Mouse (Mus musculus) WW6 (cell line): ENCODE data around the gene Slc35d1.
"Not testable (repeated sequence)": the region's sequence is repeated elsewhere in the genome, so short reads cannot be mapped to it uniquely, and the experiment has no call there.

Experiments used
- DNase-seq: peaks from one replicate; pipeline ENCODE4 v3.0.0-alpha.2; 2013; ENCODE audit warnings: low read depth, low spot score

Slc35d1 gene

DNA sequence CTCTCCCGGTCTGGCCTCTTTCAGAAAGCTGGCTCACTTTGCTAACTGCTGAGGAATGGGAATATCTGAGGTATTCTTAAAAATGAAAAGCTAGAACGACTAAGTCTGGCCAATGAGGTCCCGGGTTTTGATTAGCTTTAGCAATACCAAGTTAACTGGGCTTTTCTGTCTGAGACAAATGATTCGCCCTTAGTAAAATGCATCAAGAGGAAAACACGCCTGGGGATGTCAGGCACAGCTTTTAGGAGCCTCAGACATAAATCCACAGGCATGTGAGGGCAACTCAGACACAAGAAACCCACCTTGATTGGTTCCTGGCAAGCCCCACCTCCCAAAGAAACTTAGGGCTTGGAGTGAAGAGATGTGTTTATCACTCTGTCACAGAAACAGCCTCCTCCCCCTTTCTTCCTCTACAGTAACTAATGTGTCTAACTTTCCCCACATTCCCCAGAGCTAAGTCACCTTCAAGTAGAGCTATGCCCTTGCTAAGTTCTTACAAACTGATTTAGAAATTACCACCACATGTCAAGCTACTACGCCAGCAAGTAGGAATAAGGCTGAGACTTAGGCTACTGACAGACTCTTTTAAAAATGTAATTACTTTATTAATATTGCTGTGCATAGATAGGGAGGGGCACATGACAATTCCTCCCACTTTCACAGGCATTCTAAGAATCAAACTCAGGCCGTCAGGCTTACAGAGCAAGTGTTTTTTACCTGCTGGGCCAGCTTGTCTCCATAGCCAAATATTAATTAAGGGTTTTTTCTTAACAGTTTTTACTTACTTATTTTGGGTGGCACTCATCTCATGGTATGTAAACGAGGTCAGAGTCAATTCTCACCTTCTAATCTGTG lies 26.0 kb downstream of the Slc35d1 start:
- no peak for DNase-seq

DNA sequence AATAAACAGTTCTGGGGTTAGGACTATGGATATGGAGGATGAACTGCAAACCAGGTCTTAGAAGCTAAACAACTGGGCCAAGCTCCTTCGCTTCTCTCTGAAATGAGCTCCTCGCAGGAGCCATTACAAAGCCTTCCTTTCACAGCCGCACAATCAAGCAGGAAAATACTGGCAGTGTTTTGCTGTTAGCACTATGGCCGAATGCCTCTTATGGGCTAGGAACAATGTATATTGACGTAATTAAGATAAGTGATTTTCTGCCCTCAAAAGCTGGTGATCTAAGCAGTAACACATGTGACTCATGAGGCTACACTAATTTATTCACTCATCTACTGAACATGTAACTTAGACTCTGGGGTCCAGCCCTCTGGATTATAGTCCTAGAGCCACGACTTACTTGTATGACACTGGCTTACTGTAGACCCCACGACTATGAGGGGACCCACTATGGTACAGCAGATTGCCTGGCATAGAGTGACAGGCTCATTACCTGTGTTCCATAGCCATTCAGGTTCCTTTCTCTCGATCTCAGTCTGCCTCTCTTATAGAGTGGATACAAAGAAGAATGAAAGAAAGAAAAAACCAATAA lies 34.6 kb downstream of the Slc35d1 start:
- no peak for DNase-seq

DNA sequence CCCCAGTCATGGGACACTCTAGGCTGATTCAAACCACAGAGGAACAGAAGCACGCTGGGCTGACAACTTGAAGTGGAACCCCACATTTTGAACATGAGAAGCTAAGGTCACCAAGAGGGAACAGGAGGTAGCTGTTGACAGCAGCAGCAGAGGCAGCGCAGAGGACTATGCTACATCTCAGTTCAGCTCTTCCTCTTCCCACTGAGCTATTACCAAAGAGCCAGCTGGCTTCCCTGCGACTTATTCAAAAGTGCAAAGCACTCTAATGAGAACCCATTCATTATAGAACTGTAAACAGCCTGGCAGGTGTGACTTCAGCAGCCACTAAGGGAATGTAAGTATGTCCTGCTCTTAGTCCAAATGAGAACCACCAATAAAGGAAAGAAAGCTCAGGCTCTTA lies 35.4 kb downstream of the Slc35d1 start:
- DNase-seq = no peak

DNA sequence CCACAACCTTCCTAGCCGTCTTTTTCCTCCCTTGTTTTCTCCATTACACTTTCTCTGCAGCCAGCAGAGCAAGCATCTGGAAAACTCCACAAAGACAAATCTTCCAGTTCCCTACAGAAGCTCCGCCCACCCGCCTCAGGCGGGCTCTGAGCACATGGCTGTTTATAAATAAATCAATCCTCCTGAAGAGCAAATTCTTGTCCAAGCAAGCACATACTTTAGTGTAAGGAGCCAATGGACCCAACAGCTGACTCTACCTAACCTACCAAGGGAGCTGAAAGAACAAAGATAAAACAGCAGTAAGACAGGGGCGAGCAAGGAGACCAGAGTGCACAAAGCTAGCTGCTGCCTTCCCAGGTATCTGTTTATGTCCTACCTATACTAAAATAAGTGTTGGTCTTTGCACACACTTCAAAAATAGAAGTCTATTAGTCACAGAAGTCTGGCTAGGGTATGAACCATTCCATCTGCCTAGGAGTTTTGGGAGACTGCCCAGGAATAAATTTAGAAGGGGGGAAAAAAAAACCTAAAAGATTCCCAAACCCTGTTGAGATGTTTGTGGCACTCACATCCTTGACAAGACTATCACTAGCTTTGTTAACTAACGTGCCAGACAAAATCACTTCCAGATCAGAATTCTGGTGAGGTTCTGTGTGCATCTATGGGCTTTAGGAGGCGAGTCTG lies 36.2 kb downstream of the Slc35d1 start:
- DNase-seq = no peak

DNA sequence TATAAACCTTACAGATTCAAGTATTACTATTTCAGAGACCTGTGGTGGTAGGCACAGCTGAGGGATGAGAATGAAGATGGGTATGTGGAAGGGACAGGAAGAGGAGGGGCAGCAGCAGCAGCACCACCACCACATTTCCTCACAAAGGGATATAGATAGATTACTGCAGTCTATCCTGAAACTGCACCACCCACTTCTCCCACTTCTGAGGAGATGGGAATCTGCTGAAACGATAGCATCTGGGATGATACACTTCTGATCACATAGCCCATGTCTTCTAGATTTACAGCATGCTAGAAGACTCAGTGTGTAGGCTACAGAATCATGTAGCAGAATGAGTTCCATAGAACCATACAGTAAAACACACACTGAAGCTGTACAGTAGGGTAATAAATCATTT lies 37.3 kb downstream of the Slc35d1 start:
- no peak for DNase-seq

DNA sequence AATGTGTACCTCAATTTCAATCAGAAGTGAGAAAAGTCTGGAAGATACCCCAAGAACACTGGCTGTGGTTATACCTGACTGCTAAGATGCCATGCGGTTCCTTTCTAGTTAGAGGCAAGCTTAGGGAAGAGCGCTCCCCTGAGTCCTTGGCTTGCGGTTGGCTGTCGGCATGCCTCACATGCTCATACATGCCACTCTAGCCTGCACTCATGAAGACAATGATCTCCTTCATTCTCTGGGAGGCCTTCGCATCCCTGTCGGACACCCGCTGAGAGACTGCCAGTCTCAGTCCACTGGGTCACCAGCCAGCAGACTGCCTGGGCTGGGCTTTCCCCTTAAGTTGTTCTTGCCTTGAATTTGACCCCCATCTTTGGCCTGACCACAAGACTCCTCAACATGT lies 41.0 kb downstream of the Slc35d1 start:
- DNase-seq = no peak

DNA sequence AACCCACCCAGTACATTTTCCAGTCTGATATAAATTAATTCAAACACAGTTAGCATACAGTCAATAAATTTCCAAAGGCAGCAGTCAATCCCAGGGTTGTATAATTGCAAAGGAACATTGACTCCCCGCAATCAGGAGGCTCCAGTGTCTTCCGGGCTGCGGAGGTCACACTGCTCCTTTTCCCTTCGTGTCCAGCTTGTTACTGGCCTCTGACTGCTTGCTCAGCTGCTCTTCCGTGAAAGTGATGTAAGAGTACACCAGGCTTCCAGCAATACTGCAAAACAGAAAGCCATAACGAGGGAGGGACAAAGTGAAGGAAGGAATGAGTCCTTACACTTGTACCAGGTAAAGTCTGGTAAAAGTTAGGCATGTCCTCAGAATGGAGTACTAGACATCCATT lies 41.5 kb downstream of the Slc35d1 start:
- DNase-seq = no peak

DNA sequence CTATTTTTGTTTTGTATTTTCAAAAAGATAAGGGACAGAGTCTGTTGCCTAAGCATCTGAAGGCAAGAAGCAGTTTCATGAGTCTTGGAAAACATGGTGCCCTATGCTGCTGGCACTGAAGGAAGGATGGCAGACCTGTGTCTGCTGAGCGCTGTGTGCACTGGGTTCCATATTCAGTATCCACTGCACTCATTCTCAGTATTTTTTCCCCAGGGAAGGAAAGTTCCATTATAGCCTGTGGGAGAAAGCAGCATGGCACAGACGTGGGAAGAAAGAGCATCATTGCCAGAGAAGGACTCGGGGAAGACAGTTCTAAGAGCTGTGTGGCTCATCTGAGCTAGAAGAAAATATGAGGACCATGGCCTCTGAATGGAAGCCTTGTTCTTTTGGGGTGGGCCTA lies 43.7 kb downstream of the Slc35d1 start:
- no peak for DNase-seq

DNA sequence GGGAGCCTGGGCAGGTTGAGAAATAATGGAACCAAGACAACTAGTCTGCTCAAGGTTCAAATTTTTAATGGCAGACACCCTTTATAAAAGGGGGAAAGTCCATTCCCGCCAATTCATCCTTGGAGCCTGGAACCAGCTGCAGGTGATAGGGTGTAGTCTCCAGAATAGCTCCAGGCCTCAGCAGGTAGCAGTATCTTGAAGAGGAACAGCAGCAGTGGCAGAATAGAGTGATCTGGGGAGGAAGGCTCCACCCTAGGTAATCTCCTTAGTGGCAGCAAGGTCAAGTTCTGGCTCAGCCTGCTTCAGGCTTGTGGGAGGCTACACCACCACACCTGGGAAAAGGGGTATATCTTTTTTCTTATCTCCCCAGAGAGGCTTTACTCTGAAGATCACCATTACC lies 48.8 kb downstream of the Slc35d1 start:
- DNase-seq = not testable (repeated sequence)

DNA sequence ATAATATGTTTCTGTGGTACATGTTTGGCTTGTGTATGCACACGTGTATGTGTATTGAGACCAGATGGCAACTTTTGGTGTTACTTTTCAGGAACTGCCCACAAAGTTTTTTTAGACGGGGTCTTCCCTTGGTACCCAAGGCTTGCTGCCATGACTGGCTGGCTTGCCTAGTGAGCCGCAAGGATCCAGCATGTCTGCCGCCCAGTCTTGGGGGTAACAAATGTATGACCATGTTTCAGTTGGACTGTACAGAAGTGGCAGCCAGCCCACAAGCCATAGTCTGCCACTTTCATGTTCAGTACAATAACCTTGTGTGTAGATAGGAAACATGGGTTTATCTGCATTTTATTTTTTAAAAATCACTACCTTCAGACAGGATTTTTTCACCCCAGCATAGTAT lies 56.2 kb downstream of the Slc35d1 start:
- DNase-seq = no peak

DNA sequence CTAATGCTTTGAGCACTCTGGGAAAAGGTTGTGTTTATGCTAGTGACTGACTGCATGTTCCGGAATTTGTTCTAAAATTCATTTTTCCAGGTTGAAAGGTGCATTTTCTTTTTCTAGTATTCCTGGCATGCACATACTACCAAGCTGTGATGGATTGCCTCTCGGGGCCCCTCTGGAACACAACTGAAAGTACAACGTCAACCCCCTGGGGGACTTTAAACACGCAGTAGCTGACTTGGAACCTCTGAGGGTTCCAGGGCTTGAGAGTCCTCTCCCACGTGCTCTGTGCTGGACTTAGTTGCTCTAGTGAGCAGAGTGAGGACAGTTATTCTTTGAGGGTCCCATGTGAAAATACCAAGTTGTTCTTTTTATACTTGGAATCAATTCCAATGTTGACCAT lies 63.0 kb downstream of the Slc35d1 start:
- DNase-seq = no peak

DNA sequence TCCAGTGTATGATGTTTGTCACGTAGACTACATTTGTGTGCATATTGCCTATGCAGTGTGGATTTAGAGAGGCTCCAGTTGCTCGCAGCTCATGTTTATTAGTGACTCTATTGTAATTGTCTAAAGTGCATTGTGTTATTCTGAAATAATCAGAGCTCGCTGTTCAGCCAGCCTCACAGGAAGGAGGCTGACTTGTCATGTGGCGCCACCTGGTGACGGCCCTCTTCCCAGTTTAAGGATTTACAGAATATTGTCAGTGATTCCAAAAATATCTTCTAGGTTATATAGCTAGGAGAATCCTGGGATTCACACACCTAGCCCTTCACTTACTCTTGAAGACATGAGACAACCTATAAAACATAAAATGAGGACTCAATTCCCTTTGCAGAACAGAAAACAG lies 68.6 kb downstream of the Slc35d1 start:
- DNase-seq = no peak

DNA sequence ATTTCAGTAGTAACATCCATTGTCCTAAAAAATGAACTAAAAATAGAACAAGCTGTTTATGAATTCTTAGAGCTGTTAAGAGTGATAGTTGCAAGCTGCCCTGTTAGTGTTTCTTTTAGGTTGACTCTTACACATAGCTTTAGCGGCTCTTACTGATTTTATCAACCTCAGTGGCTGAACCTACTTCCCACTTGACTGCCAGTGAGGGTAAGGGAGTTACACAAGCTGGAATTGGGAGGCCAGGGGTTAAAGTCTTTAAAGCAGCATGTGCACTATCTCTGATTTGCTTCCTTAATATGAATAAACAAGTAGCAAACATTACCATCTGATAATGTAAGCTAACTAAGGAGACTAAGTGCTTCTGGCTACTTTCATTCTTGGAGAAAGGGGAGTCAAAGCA lies 78.0 kb downstream of the Slc35d1 start:
- DNase-seq = no peak

DNA sequence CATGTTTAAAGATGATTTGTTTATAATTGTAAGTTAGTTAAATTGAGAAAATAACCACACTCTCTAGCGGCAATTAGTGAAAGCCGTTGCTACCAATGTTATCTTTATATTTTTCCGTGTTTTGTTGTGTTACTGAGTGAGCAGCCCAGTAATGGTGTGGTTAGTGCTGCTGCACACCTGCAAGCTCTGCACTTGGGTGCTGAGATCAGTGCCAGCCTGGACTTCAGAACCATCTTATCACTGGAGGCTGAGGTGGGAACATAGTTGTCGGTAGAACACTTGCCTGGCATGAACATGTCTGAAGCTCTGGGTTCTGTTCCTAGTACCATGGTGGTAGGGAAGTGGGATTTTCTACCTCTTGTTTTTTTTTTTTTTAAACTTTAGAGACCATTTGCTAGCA lies 88.4 kb downstream of the Slc35d1 start:
- DNase-seq = no peak

DNA sequence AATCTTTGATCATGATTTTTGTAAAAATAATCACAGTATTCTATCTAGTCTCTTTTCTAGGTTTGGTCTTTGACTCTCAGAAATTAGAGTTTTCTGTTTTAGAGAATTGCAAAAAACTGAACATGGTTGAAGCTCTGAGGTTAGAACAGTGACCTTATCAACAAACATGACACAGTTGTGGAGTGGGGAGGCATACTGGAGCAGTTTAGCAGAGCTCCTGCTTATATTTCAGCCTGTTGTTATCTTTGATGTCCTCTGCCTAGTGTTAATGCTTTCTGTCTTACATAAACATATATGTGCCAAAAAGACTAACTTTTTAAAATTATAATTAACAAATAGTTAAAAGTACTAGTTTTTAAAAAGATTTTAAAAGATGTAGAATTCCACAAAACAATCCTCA lies 91.4 kb downstream of the Slc35d1 start:
- DNase-seq = no peak

DNA sequence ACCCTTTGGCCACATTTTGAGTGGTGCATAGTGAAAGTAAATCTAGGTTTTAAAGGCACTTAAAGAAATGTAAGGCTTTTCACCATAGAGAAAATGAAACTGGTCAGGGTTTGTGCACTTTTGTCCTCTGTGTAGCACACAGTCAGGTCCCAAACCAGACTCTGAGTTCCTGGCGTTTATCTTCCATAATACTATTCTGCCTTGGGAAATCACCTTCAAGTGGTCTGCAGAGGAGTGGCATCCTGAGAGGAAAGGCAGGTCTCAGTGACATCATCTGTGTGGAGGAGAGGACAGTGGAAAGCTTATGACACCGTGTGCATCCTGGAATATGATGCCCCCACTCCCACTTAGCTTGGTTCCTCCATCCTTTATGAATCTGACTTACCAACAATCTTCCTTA lies 91.9 kb downstream of the Slc35d1 start:
- DNase-seq = no peak

DNA sequence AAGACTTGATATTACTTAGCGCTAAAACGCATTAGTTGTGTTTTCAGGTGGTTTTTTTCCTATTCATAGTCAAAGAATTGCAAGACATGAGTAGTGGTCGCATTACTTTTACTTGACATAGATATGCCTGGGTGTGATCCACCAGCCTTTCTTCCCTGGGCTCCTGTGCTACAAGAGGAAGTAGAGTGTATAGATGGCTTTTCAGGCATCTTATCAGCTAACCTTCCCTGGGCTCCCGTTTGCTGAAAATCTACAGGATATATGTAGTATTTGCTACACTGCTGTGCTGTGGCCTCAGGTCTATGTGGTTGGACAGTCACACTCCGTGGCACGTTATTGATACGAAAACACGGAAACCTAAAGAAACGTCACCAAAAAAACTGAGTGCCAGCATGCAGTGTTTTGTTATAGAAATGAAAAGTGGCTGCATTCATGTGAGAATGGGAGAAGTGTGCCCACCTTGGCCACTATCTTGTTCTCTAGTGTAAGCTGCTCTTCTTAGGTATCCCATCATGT lies 94.0 kb downstream of the Slc35d1 start:
- no peak for DNase-seq
